Mouse (Mus musculus): ENCODE measurements at regions not wholly inside any gene's neighbourhood (a gene's known extent, or its start where the extent isn't known, plus 50 kb on each side); places are given as distances from the start of the nearest gene placed in this dataset.

- no peak for TF ChIP-seq CTCF (IDR thresholded peaks at IDR 0.05 in 2 of 3, conservative IDR thresholded peaks at IDR 0.05 in 1 of 3; ENCODE audit: control insufficient read depth in 1 of 3, insufficient read depth in 1 of 3, low read depth in 2 of 3, low read length in 3 of 3, poor library complexity in 1 of 3, severe bottlenecking in 1 of 3)
- no peak for TF ChIP-seq TBP (IDR thresholded peaks at IDR 0.05; ENCODE audit: low read depth, low read length)
- TF ChIP-seq TCF12 (IDR thresholded peaks at IDR 0.05; ENCODE audit: low read depth, low read length) = no peak
- no peak for TF ChIP-seq POLR2A (IDR thresholded peaks at IDR 0.05; ENCODE audit: control insufficient read depth in 1 of 2, insufficient read depth in 1 of 2, low read depth in 1 of 2, low read length in 2 of 2, poor library complexity in 1 of 2)
- TF ChIP-seq MAX (IDR thresholded peaks at IDR 0.05; ENCODE audit: low read length) = no peak
- no peak for TF ChIP-seq ZC3H11A (IDR thresholded peaks at IDR 0.05; ENCODE audit: low read depth, low read length)
- no peak for TF ChIP-seq HCFC1 (IDR thresholded peaks at IDR 0.05; ENCODE audit: low read depth, low read length)
- TF ChIP-seq POLR2AphosphoS2 (IDR thresholded peaks at IDR 0.05; ENCODE audit: low read length) = no peak
- TF ChIP-seq ELF1 (IDR thresholded peaks at IDR 0.05; ENCODE audit: low read depth, low read length) = no peak
- no peak for TF ChIP-seq GATA1 (IDR thresholded peaks at IDR 0.05; ENCODE audit: low read depth, low read length)
- TF ChIP-seq EP300 (IDR thresholded peaks at IDR 0.05; ENCODE audit: low read depth in 1 of 2, low read length in 2 of 2) = no peak
- TF ChIP-seq E2F4 (IDR thresholded peaks at IDR 0.05; ENCODE audit: borderline replicate concordance, low read depth, low read length) = no peak
- no peak for TF ChIP-seq MEF2A (IDR thresholded peaks at IDR 0.05; ENCODE audit: extremely low read depth, insufficient replicate concordance, low read depth, low read length, poor library complexity, severe bottlenecking)
- no peak for TF ChIP-seq BHLHE40 (IDR thresholded peaks at IDR 0.05; ENCODE audit: borderline replicate concordance, low read depth, low read length)
Observed at GRCm38 (mm10) chr4:67387834-67388233, 560.5 kb downstream of the Tlr4 start.

Data from MEL (cell line).